Mouse (Mus musculus) liver, embryonic 14.5 days (tissue): ENCODE measurements around the gene Acyp2.

Experiments used
- CTCF ChIP-seq: IDR thresholded peaks from 2 replicates; pipeline ENCODE4 v1.5.1; 2016; ENCODE audit warnings: antibody characterized with exemption, low read depth, control low read depth
- EP300 ChIP-seq: IDR thresholded peaks from 2 replicates; pipeline ENCODE4 v1.6.1; 2016; ENCODE audit warnings: antibody characterized with exemption, low read depth

DNA sequence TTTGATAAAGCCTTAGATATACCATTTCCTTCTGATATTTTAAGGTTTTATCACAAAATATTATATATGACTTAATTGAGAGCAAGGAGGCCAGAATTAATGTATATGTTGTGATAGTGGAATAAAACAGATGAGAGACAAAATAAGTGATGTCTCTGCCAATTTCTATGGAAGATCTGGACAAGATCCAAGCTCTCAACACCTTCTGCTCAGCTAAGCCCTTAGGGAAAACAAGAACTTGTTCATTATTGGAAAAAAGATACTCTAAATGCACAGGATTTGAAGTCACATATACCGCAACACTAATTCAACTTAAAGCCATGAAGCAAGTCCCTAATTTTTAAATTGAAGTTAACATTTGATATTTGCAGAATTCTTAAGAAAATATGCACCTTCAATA is 96.0 kb downstream of the Acyp2 start:
- TF ChIP-seq CTCF (no peak), EP300 (no peak)
